Mouse (Mus musculus): ENCODE results near the gene Olfr541.

DNA sequence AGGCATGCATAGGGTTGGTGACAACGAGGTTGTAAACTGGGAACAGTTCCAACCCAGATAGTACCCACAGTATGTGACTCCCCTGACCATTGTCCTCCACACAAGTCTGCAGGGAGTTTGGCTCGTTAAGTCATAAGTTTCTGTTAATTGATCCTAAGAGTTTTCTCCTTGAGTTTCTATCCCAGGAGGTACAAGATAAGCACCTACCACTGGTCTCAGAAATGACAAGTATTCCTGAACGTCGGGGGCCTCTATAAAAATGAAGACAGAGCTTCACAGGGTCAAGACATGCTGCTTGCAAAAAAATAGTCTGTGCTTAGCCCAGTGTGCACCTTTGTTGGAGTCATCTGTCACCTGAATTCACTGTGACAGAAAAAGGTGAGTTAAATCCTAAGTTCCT lies 37.4 kb upstream of the Olfr541 start, which contains the start of gene Olfr539:
- TF ChIP-seq GATA1 (IDR thresholded peaks at IDR 0.05; ENCODE audit: low read length) = no peak
- no peak for TF ChIP-seq TAL1 (IDR thresholded peaks at IDR 0.05; ENCODE audit: low read length)
